Mouse (Mus musculus) heart, postnatal 14 days (tissue): ENCODE results near the gene Mnt. TPM values are rescaled to one million over a fixed set of nuclear protein-coding genes. Genes with fewer than 3 reads are reported as not detected.

Source experiments
- DNase-seq, 2 experiments: peaks; one replicate each; pipeline ENCODE4 v3.0.0; 2021 to 2022
- intact Hi-C: fragments of 180-260 bp; cut with DNase I; formaldehyde crosslinking; loops from one replicate; pipeline ENCODE4 v1.15.1; 2025
- total RNA-seq, 2 experiments: library from RNA; stranded (reverse); gene quantifications; 2 replicates each; pipeline ENCODE4 v1.2.3; 2021

Mnt gene
- total RNA-seq, 2 experiments from 2014 or later = 10.5 to 11.6 TPM

GRCm38 (mm10) chr11:74831191-74831605, 478 bp downstream of the Mnt start:
- DNase-seq = peak; percentile 61
- intact Hi-C loops = no loop called here

GRCm38 (mm10) chr11:74831606-74832451, 1.1 kb downstream of the Mnt start:
- intact Hi-C loops = no loop called here
- peak; percentile 99 to 100 for DNase-seq

GRCm38 (mm10) chr11:74832503-74833143, 1.9 kb downstream of the Mnt start:
- DNase-seq = peak; percentile 67 to 72
- intact Hi-C loops = no loop called here

GRCm38 (mm10) chr11:74833536-74834358, 3.0 kb downstream of the Mnt start:
- intact Hi-C loops = no loop called here
- no peak for DNase-seq

GRCm38 (mm10) chr11:74834359-74834638, 3.6 kb downstream of the Mnt start:
- no peak for DNase-seq
- intact Hi-C loops = no loop called here

GRCm38 (mm10) chr11:74834650-74835277, 4.0 kb downstream of the Mnt start:
- intact Hi-C loops = no loop called here
- DNase-seq = no peak

- DNase-seq = no peak
- intact Hi-C loops = no loop called here
These were observed 5.0 kb downstream of the Mnt start for GRCm38 (mm10) chr11:74835593-74836224.

GRCm38 (mm10) chr11:74836225-74837055, 5.7 kb downstream of the Mnt start:
- no peak for DNase-seq
- intact Hi-C loops = no loop called here

GRCm38 (mm10) chr11:74837056-74837693, 6.5 kb downstream of the Mnt start:
- intact Hi-C loops = no loop called here

GRCm38 (mm10) chr11:74837694-74838431, 7.1 kb downstream of the Mnt start:
- intact Hi-C loops = no loop called here
- peak; percentile 95 to 96 for DNase-seq

More at GRCm38 (mm10) chr11:74837056-74837693, 6.5 kb downstream of the Mnt start:
- no peak for DNase-seq

GRCm38 (mm10) chr11:74838441-74838840, 7.7 kb downstream of the Mnt start:
- DNase-seq = peak; percentile 96
- intact Hi-C loops = no loop called here

GRCm38 (mm10) chr11:74838971-74839370, 8.3 kb downstream of the Mnt start:
- DNase-seq = peak; percentile 65 to 71
- intact Hi-C loops = no loop called here

GRCm38 (mm10) chr11:74839860-74840715, 9.4 kb downstream of the Mnt start:
- intact Hi-C loops = loop anchor here (10.0 kb wide), 1 partner anchor 205 kb away; no protein-coding TSS in a partner anchor
- no peak for DNase-seq

- DNase-seq = no peak
- intact Hi-C loops = loop anchor here (10.0 kb wide), 1 partner anchor 206 kb away; no protein-coding TSS in a partner anchor
These were observed 10.0 kb downstream of the Mnt start for GRCm38 (mm10) chr11:74840739-74841138.

- no peak for DNase-seq
- intact Hi-C loops = loop anchor here (10.0 kb wide), 1 partner anchor 207 kb away; no protein-coding TSS in a partner anchor
These were observed 10.6 kb downstream of the Mnt start for GRCm38 (mm10) chr11:74841366-74841765.

GRCm38 (mm10) chr11:74842045-74842444, 11.3 kb downstream of the Mnt start:
- intact Hi-C loops = loop anchor here (10.0 kb wide), 1 partner anchor 207 kb away; no protein-coding TSS in a partner anchor
- no peak for DNase-seq
